Mouse (Mus musculus) left cerebral cortex, postnatal 4 days (tissue): ENCODE results near the gene Sema7a. TPM values are rescaled to one million over a fixed set of nuclear protein-coding genes. Genes with fewer than 3 reads are reported as not detected.
A peak's percentile ranks its signal among the peaks of the same experiment; 100 is the strongest.

Experiments used
- DNase-seq: peaks from one replicate; pipeline ENCODE4 v3.0.0-alpha.2; 2022
- intact Hi-C: fragments of 180-260 bp; cut with DNase I; formaldehyde crosslinking; loops from one replicate; pipeline ENCODE4 v1.15.1; 2025
- total RNA-seq, 2 experiments: library from RNA; stranded (reverse); gene quantifications; 2 replicates each; pipeline ENCODE4 v1.2.3; 2021

The Sema7a gene
- total RNA-seq, 2 experiments from 2014 or later: 128 to 151 TPM

- no peak for DNase-seq
- intact Hi-C loops: no loop called here
Measured at GRCm38 (mm10) chr9:57958615-57959014, 18.7 kb downstream of the Sema7a start.

- intact Hi-C loops: no loop called here
Measured at GRCm38 (mm10) chr9:57959399-57959798, 19.5 kb downstream of the Sema7a start.

GRCm38 (mm10) chr9:57959886-57960866 is 20.3 kb downstream of the Sema7a start:
- intact Hi-C loops: no loop called here
- no peak for DNase-seq

More at GRCm38 (mm10) chr9:57959399-57959798, 19.5 kb downstream of the Sema7a start:
- no peak for DNase-seq

GRCm38 (mm10) chr9:57961226-57961625 is 21.3 kb downstream of the Sema7a start:
- DNase-seq: no peak
- intact Hi-C loops: no loop called here

GRCm38 (mm10) chr9:57961863-57962778 is 22.2 kb downstream of the Sema7a start:
- intact Hi-C loops: no loop called here

GRCm38 (mm10) chr9:57963249-57963997 is 23.5 kb downstream of the Sema7a start:
- no peak for DNase-seq
- intact Hi-C loops: no loop called here

More at GRCm38 (mm10) chr9:57961863-57962778, 22.2 kb downstream of the Sema7a start:
- DNase-seq: no peak

- no peak for DNase-seq
Measured at GRCm38 (mm10) chr9:57963998-57964395, 24.1 kb downstream of the Sema7a start.

GRCm38 (mm10) chr9:57964528-57965250 is 24.8 kb downstream of the Sema7a start:
- no peak for DNase-seq
- intact Hi-C loops: no loop called here

More at GRCm38 (mm10) chr9:57963998-57964395, 24.1 kb downstream of the Sema7a start:
- intact Hi-C loops: no loop called here

- intact Hi-C loops: no loop called here
- no peak for DNase-seq
Measured at GRCm38 (mm10) chr9:57965281-57966185, 25.6 kb downstream of the Sema7a start.

- DNase-seq: peak; percentile 65
- intact Hi-C loops: no loop called here
Measured at GRCm38 (mm10) chr9:57967237-57967960, 27.5 kb downstream of the Sema7a start.

GRCm38 (mm10) chr9:57968166-57968771 is 28.4 kb downstream of the Sema7a start:
- DNase-seq: no peak
- intact Hi-C loops: no loop called here

- intact Hi-C loops: no loop called here
- DNase-seq: no peak
Measured at GRCm38 (mm10) chr9:57968783-57969542, 29.1 kb downstream of the Sema7a start.

- intact Hi-C loops: no loop called here
- no peak for DNase-seq
Measured at GRCm38 (mm10) chr9:57969736-57970495, 30.0 kb downstream of the Sema7a start.

GRCm38 (mm10) chr9:57971413-57971812 is 31.5 kb downstream of the Sema7a start:
- intact Hi-C loops: no loop called here
- DNase-seq: no peak

GRCm38 (mm10) chr9:57972141-57972591 is 32.3 kb downstream of the Sema7a start:
- no peak for DNase-seq
- intact Hi-C loops: no loop called here
